Mouse (Mus musculus) embryonic fibroblast, embryonic 13.5 days (primary cell): ENCODE results near the gene Gjb5.

Experiments used
- CTCF ChIP-seq: IDR thresholded peaks from 2 replicates; pipeline ENCODE4 v1.5.1; 2011; ENCODE audit warnings: mild to moderate bottlenecking, control low read depth, low read length, moderate library complexity, borderline replicate concordance; ENCODE audit not compliant: insufficient read depth
- POLR2A ChIP-seq: IDR thresholded peaks from 2 replicates; pipeline ENCODE4 v1.6.1; 2011; ENCODE audit warnings: low read depth, mild to moderate bottlenecking, control low read depth, low read length, moderate library complexity

GRCm38 (mm10) chr4:127400165-127401145, 42.5 kb upstream of the Gjb5 start:
- TF ChIP-seq CTCF: no peak
- TF ChIP-seq POLR2A: no peak
